Mouse (Mus musculus) liver, postnatal 0 days (tissue): ENCODE results near the gene Chad. TPM values are rescaled to one million over a fixed set of nuclear protein-coding genes. Genes with fewer than 3 reads are reported as not detected.

Experiments used
- ATAC-seq: fragments of 200-750 bp; cut with Nextera tagmentation; 2 replicates; pipeline ENCODE4 v1.8.0; 2017; ENCODE audit warnings: mild to moderate bottlenecking, moderate library complexity
- DNase-seq: peaks from one replicate; pipeline ENCODE4 v3.0.0-alpha.2; 2016
- H3K27ac ChIP-seq: fragments of 300-500 bp; sonication (generic); 2 replicates; pipeline ENCODE4 v1.5.1; 2014; ENCODE audit warnings: antibody characterized with exemption, moderate library complexity, mild to moderate bottlenecking, low read depth
- H3K27me3 ChIP-seq: fragments of 300-500 bp; sonication (generic); 2 replicates; pipeline ENCODE4 v1.6.1; 2014; ENCODE audit warnings: low read length, control low read depth, mixed read lengths; ENCODE audit not compliant: insufficient read depth
- H3K36me3 ChIP-seq: fragments of 300-500 bp; sonication (generic); replicated peaks from 2 replicates; pipeline ENCODE4 v1.6.1; 2014; ENCODE audit warnings: mild to moderate bottlenecking, control low read depth, low read length, moderate library complexity, mixed read lengths; ENCODE audit not compliant: insufficient read depth
- H3K4me1 ChIP-seq: fragments of 300-500 bp; sonication (generic); 2 replicates; pipeline ENCODE4 v1.6.1; 2014; ENCODE audit warnings: antibody characterized with exemption, mild to moderate bottlenecking, control low read depth; ENCODE audit not compliant: insufficient read depth
- H3K4me2 ChIP-seq: fragments of 300-500 bp; sonication (generic); 2 replicates; pipeline ENCODE4 v1.6.1; 2014; ENCODE audit warnings: low read depth, mild to moderate bottlenecking, low read length, moderate library complexity, mixed read lengths
- H3K4me3 ChIP-seq: fragments of 300-500 bp; sonication (generic); 2 replicates; pipeline ENCODE4 v1.5.1; 2014; ENCODE audit warnings: low read depth, low read length
- H3K9ac ChIP-seq: fragments of 300-500 bp; sonication (generic); replicated peaks from 2 replicates; pipeline ENCODE4 v1.6.1; 2014; ENCODE audit warnings: mild to moderate bottlenecking, moderate library complexity
- H3K9me3 ChIP-seq: fragments of 300-500 bp; sonication (generic); 2 replicates; pipeline ENCODE4 v1.6.1; 2016; ENCODE audit warnings: mild to moderate bottlenecking, control low read depth, low read length, mixed read lengths
- CTCF ChIP-seq: sonication (generic); IDR thresholded peaks from 2 replicates; pipeline ENCODE4 v1.5.1; 2016; ENCODE audit warnings: antibody characterized with exemption, low read depth
- EP300 ChIP-seq: IDR thresholded peaks from 2 replicates; pipeline ENCODE4 v1.6.1; 2016; ENCODE audit warnings: antibody characterized with exemption, low read depth, mild to moderate bottlenecking
- WGBS: fragments of 180-500 bp; shearing (Covaris S2); extraction: QIAGEN DNeasy Blood & Tissue Kit; methylation state at CpG from one replicate; pipeline ENCODE4 v1.1.7; 2014; ENCODE audit not compliant: insufficient replicate concordance; 5-methylcytosine and 5-hydroxymethylcytosine counted together
- polyA plus RNA-seq: library from polyadenylated mRNA; unstranded; fragments of >200 nt; fragmentation: Nextera tagmentation; extraction: Ambion mirVana; gene quantifications from 2 replicates; pipeline ENCODE4 v1.2.1, GENCODE M21; 2015

The Chad gene
- 0.14 TPM in 2 replicates for polyA plus RNA-seq

- 4% methylated on average over 31 of the region's 35 CpGs for WGBS
- peak; percentile 43 for ATAC-seq
These were observed at the start of gene Chad for GRCm38 (mm10) chr11:94564437-94565150. Gene Chad, plus strand, starts transcription at chr11:94565047.

GRCm38 (mm10) chr11:94521219-94521843, 43.5 kb upstream of the Chad start, which contains the start of gene Mycbpap:
Gene Mycbpap, minus strand, starts transcription at chr11:94521742.
- Histone ChIP-seq H3K9me3 (no peaks in the 10 kb centered on the region), H3K4me2 (peak within 1 kb of the TSS; percentile 90), H3K9ac (peak within 1 kb of the TSS; percentile 28), H3K4me1 (peaks cover 6% of the 10 kb centered on the region), H3K36me3 (no peaks in the 10 kb centered on the region), H3K4me3 (peak within 1 kb of the TSS; percentile 53), H3K27ac (no peak within 1 kb of the TSS), H3K27me3 (peaks cover 5% of the 10 kb centered on the region)
- 1% methylated on average over 42 of the region's 42 CpGs for WGBS
- peak; percentile 55 for DNase-seq
- peak; percentile 56; the same call in 1 of the 2 replicates for ATAC-seq
- TF ChIP-seq CTCF (peak; percentile 32), EP300 (no peak)

More at GRCm38 (mm10) chr11:94564437-94565150, at the start of gene Chad:
- Histone ChIP-seq H3K36me3 (no peaks in the 10 kb centered on the region), H3K27ac (no peak within 1 kb of the TSS), H3K9me3 (no peaks in the 10 kb centered on the region), H3K4me1 (peaks cover 14% of the 10 kb centered on the region), H3K4me3 (peak within 1 kb of the TSS; percentile 25; the same call in 1 of the 2 replicates), H3K9ac (0 out of 2 replicates have a peak within 1 kb of the TSS, but pooled peaks have one; percentile 13), H3K27me3 (no peaks in the 10 kb centered on the region), H3K4me2 (peak within 1 kb of the TSS; percentile 64)
- TF ChIP-seq CTCF (peak; percentile 38), EP300 (no peak)
- DNase-seq = peak; percentile 66

- Histone ChIP-seq H3K36me3 (no peaks in the 10 kb centered on the region), H3K27ac (no peak overlapping the region), H3K9ac (no peak overlapping the region), H3K9me3 (no peaks in the 10 kb centered on the region), H3K27me3 (peaks cover 5% of the 10 kb centered on the region; the same call in 1 of the 2 replicates), H3K4me1 (peaks cover 3% of the 10 kb centered on the region), H3K4me3 (no peak overlapping the region), H3K4me2 (no peak overlapping the region)
- no peak for DNase-seq
- TF ChIP-seq EP300 (no peak), CTCF (no peak)
- no peak for ATAC-seq
- WGBS = 62% methylated on average over 9 of the region's 9 CpGs
These were observed 38.5 kb upstream of the Chad start for GRCm38 (mm10) chr11:94526171-94526879.

- Histone ChIP-seq H3K27me3 (no peaks in the 10 kb centered on the region), H3K9me3 (no peaks in the 10 kb centered on the region), H3K4me1 (no peaks in the 10 kb centered on the region), H3K27ac (no peak overlapping the region), H3K4me2 (no peak overlapping the region), H3K36me3 (no peaks in the 10 kb centered on the region), H3K9ac (no peak overlapping the region), H3K4me3 (no peak overlapping the region)
- TF ChIP-seq EP300 = no peak
- DNase-seq (no peak), ATAC-seq (no peak)
- 53% methylated on average over 3 of the region's 3 CpGs for WGBS
These were observed 36.0 kb upstream of the Chad start for GRCm38 (mm10) chr11:94528879-94529278.

GRCm38 (mm10) chr11:94533171-94533570, 31.7 kb upstream of the Chad start:
- Histone ChIP-seq H3K9me3 (no peaks in the 10 kb centered on the region), H3K4me1 (no peaks in the 10 kb centered on the region), H3K36me3 (no peaks in the 10 kb centered on the region), H3K4me3 (no peak overlapping the region), H3K27ac (no peak overlapping the region), H3K27me3 (no peaks in the 10 kb centered on the region), H3K9ac (no peak overlapping the region), H3K4me2 (no peak overlapping the region)
- ATAC-seq (no peak), DNase-seq (no peak)
- TF ChIP-seq CTCF (no peak), EP300 (no peak)
- WGBS = 79% methylated on average over 8 of the region's 8 CpGs
